Mouse (Mus musculus) embryonic facial prominence, embryonic 14.5 days (tissue): Measurements from ENCODE around the gene Ccdc85c. TPM values are rescaled to one million over a fixed set of nuclear protein-coding genes. Genes with fewer than 3 reads are reported as not detected.

ENCODE experiments used
- ATAC-seq: fragments of 200-750 bp; cut with Nextera tagmentation; 2 replicates; pipeline ENCODE4 v1.8.0; 2017; ENCODE audit warnings: low read depth, moderate number of reproducible peaks, moderate TSS enrichment
- DNase-seq: peaks from one replicate; pipeline ENCODE4 v3.0.0-alpha.2; 2015; ENCODE audit warnings: low spot score
- H3K27ac ChIP-seq: fragments of 300-500 bp; sonication (generic); replicated peaks from 2 replicates; pipeline ENCODE4 v1.5.1; 2014; ENCODE audit warnings: low read depth, mild to moderate bottlenecking, low read length, moderate library complexity
- H3K27me3 ChIP-seq: fragments of 300-500 bp; sonication (generic); replicated peaks from 2 replicates; pipeline ENCODE4 v1.6.1; 2014; ENCODE audit warnings: low read length; ENCODE audit not compliant: control insufficient read depth, insufficient read depth
- H3K36me3 ChIP-seq: fragments of 300-500 bp; sonication (generic); 2 replicates; pipeline ENCODE4 v1.6.1; 2014; ENCODE audit warnings: low read length, mixed read lengths; ENCODE audit not compliant: control insufficient read depth, insufficient read depth
- H3K4me1 ChIP-seq: fragments of 300-500 bp; sonication (generic); 2 replicates; pipeline ENCODE4 v1.6.1; 2014; ENCODE audit warnings: antibody characterized with exemption, low read length; ENCODE audit not compliant: control insufficient read depth, insufficient read depth
- H3K4me2 ChIP-seq: fragments of 300-500 bp; sonication (generic); 2 replicates; pipeline ENCODE4 v1.6.1; 2014; ENCODE audit warnings: low read depth, mild to moderate bottlenecking, low read length, moderate library complexity, mixed read lengths
- H3K4me3 ChIP-seq: fragments of 300-500 bp; sonication (generic); 2 replicates; pipeline ENCODE4 v1.5.1; 2014; ENCODE audit warnings: low read depth, mild to moderate bottlenecking, low read length
- H3K9ac ChIP-seq: fragments of 300-500 bp; sonication (generic); 2 replicates; pipeline ENCODE4 v1.6.1; 2014; ENCODE audit warnings: low read depth, mild to moderate bottlenecking, low read length, moderate library complexity, mixed read lengths
- H3K9me3 ChIP-seq: fragments of 300-500 bp; sonication (generic); 2 replicates; pipeline ENCODE4 v1.6.1; 2016; ENCODE audit warnings: low read length; ENCODE audit not compliant: control insufficient read depth
- WGBS: fragments of 180-500 bp; shearing (Covaris S2); extraction: QIAGEN DNeasy Blood & Tissue Kit; methylation state at CpG from one replicate; pipeline ENCODE4 v1.1.7; 2014; 5-methylcytosine and 5-hydroxymethylcytosine counted together
- polyA plus RNA-seq: library from polyadenylated mRNA; unstranded; fragments of >200 nt; fragmentation: Nextera tagmentation; extraction: Ambion mirVana; gene quantifications from 2 replicates; pipeline ENCODE4 v1.2.1, GENCODE M21; 2014

Ccdc85c gene
- polyA plus RNA-seq, 1 experiment from 2014 or later = 4.7 TPM

DNA sequence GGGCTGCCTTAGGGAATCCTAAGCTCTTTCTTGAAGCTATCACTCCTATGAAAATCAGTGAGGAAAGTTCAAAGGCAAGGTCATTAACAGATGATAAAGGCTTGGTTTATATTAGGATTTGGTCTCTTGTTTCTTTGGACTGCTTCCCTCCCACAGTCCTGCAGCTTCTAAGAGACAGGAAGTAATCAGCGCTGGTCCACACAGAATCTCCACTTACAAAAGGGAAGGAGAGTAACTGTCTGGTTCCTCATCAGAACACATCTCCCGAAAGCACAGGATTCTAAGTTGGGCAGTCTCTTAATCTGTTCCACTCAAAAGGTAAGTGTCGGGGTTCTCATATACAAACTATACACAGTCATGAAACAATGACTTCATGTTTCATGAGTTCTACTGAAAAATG lies 106.3 kb downstream of the Ccdc85c start:
- Histone ChIP-seq H3K4me1 (peaks cover 2% of the 10 kb centered on the region; the same call in 1 of the 2 replicates), H3K36me3 (peaks cover 8% of the 10 kb centered on the region), H3K4me2 (no peak overlapping the region), H3K27ac (no peak overlapping the region), H3K9ac (no peak overlapping the region), H3K9me3 (no peaks in the 10 kb centered on the region), H3K4me3 (no peak overlapping the region), H3K27me3 (no peaks in the 10 kb centered on the region)
- 61% methylated on average over 3 of the region's 3 CpGs for WGBS
- DNase-seq = no peak
- no peak for ATAC-seq

DNA sequence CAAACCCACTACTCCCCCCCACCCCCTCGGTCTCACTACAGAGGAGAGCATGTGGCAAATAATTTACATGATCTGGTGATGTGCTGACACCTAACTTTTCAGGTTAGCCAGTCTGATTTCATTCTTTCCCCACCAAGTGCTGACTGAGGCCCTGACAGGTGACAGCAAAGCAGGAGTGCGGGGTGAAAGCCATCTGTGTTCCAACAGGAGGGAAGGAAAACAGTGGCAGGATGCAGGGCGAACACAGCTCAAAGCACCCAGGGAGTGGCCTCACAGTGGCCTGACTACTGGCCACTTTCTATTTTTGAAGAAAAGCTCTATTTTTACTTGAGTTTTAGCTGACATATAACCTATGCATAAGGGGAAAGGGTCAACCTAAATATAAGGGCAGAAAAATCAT lies 111.5 kb downstream of the Ccdc85c start:
- 87% methylated on average over 3 of the region's 3 CpGs for WGBS
- Histone ChIP-seq H3K27me3 (no peaks in the 10 kb centered on the region), H3K27ac (no peak overlapping the region), H3K36me3 (peaks cover 54% of the 10 kb centered on the region), H3K4me3 (no peak overlapping the region), H3K4me1 (no peaks in the 10 kb centered on the region), H3K9me3 (no peaks in the 10 kb centered on the region), H3K4me2 (no peak overlapping the region), H3K9ac (no peak overlapping the region)
- no peak for ATAC-seq
- DNase-seq = no peak

DNA sequence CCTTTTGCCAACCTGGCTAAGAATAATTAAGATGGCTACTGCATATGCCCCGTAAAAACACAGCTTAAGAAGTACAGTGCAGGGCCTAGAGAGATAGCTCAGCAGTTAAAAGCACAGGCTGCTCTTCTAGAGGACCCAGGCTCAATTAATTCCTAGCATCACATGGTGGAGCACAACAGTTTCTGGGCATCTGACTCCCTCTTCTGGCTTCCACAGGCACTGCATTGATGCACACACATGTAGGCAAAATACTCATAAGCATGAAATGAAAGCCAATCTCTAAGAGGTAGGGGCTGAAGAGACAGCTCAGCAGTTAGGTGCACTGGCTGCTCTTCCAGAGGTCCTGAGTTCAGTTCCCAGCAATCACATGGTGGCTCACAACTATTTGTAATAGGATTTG lies 113.2 kb downstream of the Ccdc85c start:
- H3K27ac ChIP-seq = no peak overlapping the region
- H3K36me3 ChIP-seq = peaks cover 66% of the 10 kb centered on the region
- no peak overlapping the region for H3K9ac ChIP-seq
- no peaks in the 10 kb centered on the region for H3K9me3 ChIP-seq
- no peaks in the 10 kb centered on the region for H3K4me1 ChIP-seq
- DNase-seq = peak; percentile 10
- H3K4me3 ChIP-seq = no peak overlapping the region
- whole genome bisulfite sequencing = 95% methylated on average over 1 of the region's 1 CpGs
- no peaks in the 10 kb centered on the region for H3K27me3 ChIP-seq
- ATAC-seq = no peak
- H3K4me2 ChIP-seq = no peak overlapping the region

GRCm38 (mm10) chr12:108159863-108160262 lies 115.4 kb downstream of the Ccdc85c start:
- no peak for ATAC-seq
- no peak overlapping the region for H3K9ac ChIP-seq
- no peak for DNase-seq
- peaks cover 80% of the 10 kb centered on the region for H3K36me3 ChIP-seq
- H3K4me1 ChIP-seq = no peaks in the 10 kb centered on the region
- H3K27me3 ChIP-seq = no peaks in the 10 kb centered on the region
- no peak overlapping the region for H3K4me2 ChIP-seq
- H3K27ac ChIP-seq = no peak overlapping the region
- H3K9me3 ChIP-seq = no peaks in the 10 kb centered on the region
- H3K4me3 ChIP-seq = no peak overlapping the region

Other genes with a start within 250 kb of the Ccdc85c start
- gene Setd3, start 96.1 kb downstream of the Ccdc85c start, polyA plus RNA-seq = 74.3 and 79.8 TPM in 2 replicates
- 5.1 and 5.9 TPM in 2 replicates for gene Ccnk, start 95.8 kb downstream of the Ccdc85c start, polyA plus RNA-seq
- 0.58 and 0.64 TPM in 2 replicates for gene Hhipl1, start 30.8 kb upstream of the Ccdc85c start, polyA plus RNA-seq
- gene Cyp46a1, start 59.0 kb upstream of the Ccdc85c start, polyA plus RNA-seq = 5.8 and 8.5 TPM in 2 replicates
- gene Eml1, start 95.5 kb upstream of the Ccdc85c start, polyA plus RNA-seq = 62.3 and 62.8 TPM in 2 replicates